Mouse (Mus musculus) gastrocnemius, adult 8-10 months (tissue): ENCODE measurements around the gene Cotl1. TPM values are rescaled to one million over a fixed set of nuclear protein-coding genes. Genes with fewer than 3 reads are reported as not detected.

Experiments
- total RNA-seq, 4 experiments: library from RNA; stranded (reverse); gene quantifications; 2 replicates each; pipeline ENCODE4 v1.2.4; 2022

Gene Cotl1
- total RNA-seq, 4 experiments from 2014 or later: 1.8 to 3.7 (median 3.2) TPM

Other genes with a start within 250 kb of the Cotl1 start
- gene Taf1c, start 235.3 kb downstream of the Cotl1 start, total RNA-seq: 1 to 10 TPM; 5.2 to 8.0 (median 6.9) TPM
- gene Adad2, start 227.8 kb downstream of the Cotl1 start, total RNA-seq: not detected
- gene Kcng4, start 204.9 kb downstream of the Cotl1 start, total RNA-seq: 10 to 100 TPM in 3 of 4 experiments, 1 to 10 TPM in 1; 8.3 to 22.8 (median 16.5) TPM
- gene Wfdc1, start 174.2 kb downstream of the Cotl1 start, total RNA-seq: 10 to 100 TPM; 63.4 to 89.3 (median 75.2) TPM
- gene Atp2c2, start 140.5 kb downstream of the Cotl1 start, total RNA-seq: not detected
- gene Tldc1, start 62.1 kb downstream of the Cotl1 start, total RNA-seq: 1 to 10 TPM; 2.9 to 4.8 (median 3.8) TPM
- 1 to 10 TPM in 3 of 4 experiments, under 1 TPM in 1; 0.90 to 2.1 (median 1.6) TPM for gene Klhl36, start 21.7 kb upstream of the Cotl1 start, total RNA-seq
- 10 to 100 TPM; 50.6 to 55.9 (median 53.1) TPM for gene Usp10, start 69.8 kb upstream of the Cotl1 start, total RNA-seq
- gene Gm20388, start 70.3 kb upstream of the Cotl1 start, total RNA-seq: 10 to 100 TPM in 1 of 4 experiments, 1 to 10 TPM in 2, not detected in 1; 4.4 to 20.0 (median 7.9) TPM
- 10 to 100 TPM in 1 of 4 experiments, 1 to 10 TPM in 3; 5.3 to 13.6 (median 8.1) TPM for gene Crispld2, start 151.9 kb upstream of the Cotl1 start, total RNA-seq